Mouse (Mus musculus): ENCODE measurements around the gene Fastkd2. TPM values are rescaled to one million over a fixed set of nuclear protein-coding genes. Genes with fewer than 3 reads are reported as not detected.

The Fastkd2 gene
- polyA plus RNA-seq, 1 experiment = 5.3 TPM

DNA sequence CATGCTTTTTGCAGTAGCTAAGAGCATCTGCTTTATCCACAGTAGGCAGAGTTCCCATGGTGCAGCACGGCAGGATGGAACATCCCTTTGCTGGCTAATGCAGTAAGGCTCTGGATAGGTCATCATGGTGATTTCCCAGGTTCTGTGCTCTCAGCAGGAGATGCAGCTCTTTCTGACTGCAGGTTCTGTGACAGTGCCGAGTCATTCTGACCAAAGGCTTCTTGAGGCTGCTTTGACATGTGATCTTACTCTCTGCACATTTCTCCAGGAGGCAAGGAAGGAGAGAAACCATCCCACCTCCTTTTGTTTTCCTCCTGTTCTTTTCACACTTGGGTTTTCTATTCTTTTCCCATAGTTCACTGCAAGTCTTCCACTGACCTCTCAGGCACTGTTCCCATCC, 25.6 kb downstream of the Fastkd2 start:
- DNase-seq = no peak
- TF ChIP-seq POLR2A (IDR thresholded peaks at IDR 0.05; ENCODE audit: control insufficient read depth, extremely low read depth, insufficient read depth, low read length, poor library complexity) = no peak
- TF ChIP-seq CTCF (IDR thresholded peaks at IDR 0.05; ENCODE audit: borderline replicate concordance, control insufficient read depth, extremely low read depth, insufficient read depth, low read length, poor library complexity) = no peak
- no peak overlapping the region for H3K4me3 ChIP-seq (ENCODE audit: control insufficient read depth, insufficient read depth, low read length)
- no peaks in the 10 kb centered on the region; the same call in 1 of the 2 replicates for H3K36me3 ChIP-seq (ENCODE audit: control insufficient read depth, insufficient read depth, low read length)
- no peaks in the 10 kb centered on the region for H3K4me1 ChIP-seq (replicated peaks; ENCODE audit: control insufficient read depth, insufficient read depth, low read length)
- H3K27me3 ChIP-seq (ENCODE audit: control insufficient read depth, insufficient read depth, low read length) = no peaks in the 10 kb centered on the region
- no peak overlapping the region for H3K27ac ChIP-seq (ENCODE audit: control insufficient read depth, insufficient read depth, low read length)
- WGBS = 69% methylated on average over 2 of the region's 2 CpGs

DNA sequence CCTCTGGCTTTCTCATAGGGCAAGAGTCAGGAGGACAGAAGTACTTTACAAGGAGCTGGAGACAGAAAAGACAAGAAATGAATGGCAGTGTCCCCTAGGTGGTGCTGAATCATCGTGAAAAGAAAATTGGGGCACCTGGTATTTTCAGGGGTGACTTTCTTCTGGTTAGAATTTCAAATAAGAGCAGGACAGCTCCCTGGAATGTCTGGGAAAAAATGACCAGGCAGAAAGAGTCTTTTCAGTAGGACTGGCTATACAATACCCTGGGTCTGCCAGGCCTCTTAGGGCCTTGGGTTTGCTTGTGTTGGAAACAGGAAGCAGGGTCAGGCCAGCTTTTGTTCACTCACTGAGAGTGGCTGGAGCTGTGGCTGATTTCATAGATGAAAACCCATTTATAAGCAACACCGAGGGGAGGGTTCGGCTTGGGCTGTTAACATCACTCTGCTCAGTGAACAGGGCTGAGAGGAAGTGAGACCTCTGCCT, 32.8 kb downstream of the Fastkd2 start:
- TF ChIP-seq CTCF (IDR thresholded peaks at IDR 0.05; ENCODE audit: borderline replicate concordance, control insufficient read depth, extremely low read depth, insufficient read depth, low read length, poor library complexity) (no peak), POLR2A (IDR thresholded peaks at IDR 0.05; ENCODE audit: control insufficient read depth, extremely low read depth, insufficient read depth, low read length, poor library complexity) (no peak)
- no peaks in the 10 kb centered on the region for H3K27me3 ChIP-seq (ENCODE audit: control insufficient read depth, insufficient read depth, low read length)
- peak; percentile 10 for DNase-seq
- 12% methylated on average over 3 of the region's 3 CpGs for WGBS
- H3K27ac ChIP-seq (ENCODE audit: control insufficient read depth, insufficient read depth, low read length) = no peak overlapping the region
- H3K4me1 ChIP-seq (replicated peaks; ENCODE audit: control insufficient read depth, insufficient read depth, low read length) = no peaks in the 10 kb centered on the region
- no peaks in the 10 kb centered on the region for H3K36me3 ChIP-seq (ENCODE audit: control insufficient read depth, insufficient read depth, low read length)
- H3K4me3 ChIP-seq (ENCODE audit: control insufficient read depth, insufficient read depth, low read length) = no peak overlapping the region

DNA sequence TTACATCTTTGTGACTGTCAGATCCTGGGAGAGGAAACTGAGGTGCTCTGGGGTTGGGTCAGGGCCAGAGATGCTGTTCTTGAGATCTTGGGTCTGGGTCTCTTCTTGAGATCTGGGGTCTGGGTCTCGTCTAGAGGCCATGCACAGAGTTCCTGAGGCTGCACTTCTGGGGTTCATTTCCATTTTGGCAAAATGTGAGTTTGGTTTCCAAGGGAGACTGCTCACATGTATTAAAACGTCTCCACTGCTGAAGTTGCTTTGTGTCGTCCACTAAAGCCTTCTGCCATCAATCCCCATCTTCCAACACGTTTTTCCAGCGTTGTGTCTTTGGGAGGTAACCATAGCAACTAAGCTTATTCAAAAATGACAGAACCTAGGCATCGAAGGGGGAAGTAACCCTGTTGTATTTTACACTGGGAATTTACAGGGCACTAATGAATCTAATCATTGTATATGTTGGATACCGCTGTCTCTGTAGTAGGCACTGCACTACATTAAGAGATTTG, 33.5 kb downstream of the Fastkd2 start:
- Histone ChIP-seq H3K27ac (ENCODE audit: control insufficient read depth, insufficient read depth, low read length) (no peak overlapping the region), H3K36me3 (ENCODE audit: control insufficient read depth, insufficient read depth, low read length) (no peaks in the 10 kb centered on the region), H3K4me3 (ENCODE audit: control insufficient read depth, insufficient read depth, low read length) (no peak overlapping the region), H3K4me1 (replicated peaks; ENCODE audit: control insufficient read depth, insufficient read depth, low read length) (no peaks in the 10 kb centered on the region), H3K27me3 (ENCODE audit: control insufficient read depth, insufficient read depth, low read length) (no peaks in the 10 kb centered on the region)
- no peak for DNase-seq
- 66% methylated on average over 7 of the region's 7 CpGs for WGBS
- TF ChIP-seq POLR2A (IDR thresholded peaks at IDR 0.05; ENCODE audit: control insufficient read depth, extremely low read depth, insufficient read depth, low read length, poor library complexity) = no peak
- no peak for TF ChIP-seq CTCF (IDR thresholded peaks at IDR 0.05; ENCODE audit: borderline replicate concordance, control insufficient read depth, extremely low read depth, insufficient read depth, low read length, poor library complexity)

DNA sequence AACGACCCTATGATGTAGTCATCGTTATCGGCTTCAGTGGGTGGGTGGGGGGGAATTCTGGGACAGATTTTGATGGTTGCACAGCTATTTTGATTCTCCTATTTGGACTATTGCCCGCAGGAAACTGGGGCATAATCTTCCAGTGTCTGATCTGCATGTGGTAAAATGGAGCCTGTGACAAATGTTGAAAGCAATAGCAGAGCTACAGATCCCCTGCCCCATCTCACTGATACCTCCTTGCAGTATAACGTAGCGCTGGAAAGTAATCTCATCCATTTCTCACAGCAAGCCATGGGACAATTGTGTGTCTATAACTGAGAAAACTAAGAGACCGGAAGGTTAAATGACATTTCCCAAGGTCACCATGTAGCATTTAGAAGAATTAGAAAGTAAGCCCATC, 34.0 kb downstream of the Fastkd2 start:
- H3K27me3 ChIP-seq (ENCODE audit: control insufficient read depth, insufficient read depth, low read length) = no peaks in the 10 kb centered on the region
- H3K27ac ChIP-seq (ENCODE audit: control insufficient read depth, insufficient read depth, low read length) = no peak overlapping the region
- no peak overlapping the region for H3K4me3 ChIP-seq (ENCODE audit: control insufficient read depth, insufficient read depth, low read length)
- WGBS = 96% methylated on average over 7 of the region's 7 CpGs
- no peak for DNase-seq
- no peaks in the 10 kb centered on the region for H3K4me1 ChIP-seq (replicated peaks; ENCODE audit: control insufficient read depth, insufficient read depth, low read length)
- TF ChIP-seq POLR2A (IDR thresholded peaks at IDR 0.05; ENCODE audit: control insufficient read depth, extremely low read depth, insufficient read depth, low read length, poor library complexity) = no peak
- no peak for TF ChIP-seq CTCF (IDR thresholded peaks at IDR 0.05; ENCODE audit: borderline replicate concordance, control insufficient read depth, extremely low read depth, insufficient read depth, low read length, poor library complexity)
- H3K36me3 ChIP-seq (ENCODE audit: control insufficient read depth, insufficient read depth, low read length) = no peaks in the 10 kb centered on the region

DNA sequence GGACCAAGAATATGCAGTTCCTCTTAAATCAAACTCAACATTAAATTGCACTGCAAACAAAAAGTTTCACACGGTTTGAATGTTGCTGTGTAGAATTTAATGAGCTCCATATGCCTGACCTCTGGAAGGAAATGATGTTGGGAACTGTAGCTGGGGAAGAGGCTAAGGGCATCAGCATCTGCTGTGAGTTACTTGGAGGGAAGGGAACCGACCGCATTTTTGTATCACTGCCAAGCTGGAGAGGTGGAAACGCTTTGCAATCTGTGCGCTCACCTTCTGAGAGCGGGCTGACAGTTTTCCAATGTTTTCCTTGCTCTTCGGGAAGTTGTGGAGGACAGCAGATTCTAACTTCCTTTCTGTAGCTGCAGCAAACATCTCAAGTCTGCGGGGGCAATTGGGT, 37.7 kb downstream of the Fastkd2 start:
- WGBS = 88% methylated on average over 8 of the region's 8 CpGs

DNA sequence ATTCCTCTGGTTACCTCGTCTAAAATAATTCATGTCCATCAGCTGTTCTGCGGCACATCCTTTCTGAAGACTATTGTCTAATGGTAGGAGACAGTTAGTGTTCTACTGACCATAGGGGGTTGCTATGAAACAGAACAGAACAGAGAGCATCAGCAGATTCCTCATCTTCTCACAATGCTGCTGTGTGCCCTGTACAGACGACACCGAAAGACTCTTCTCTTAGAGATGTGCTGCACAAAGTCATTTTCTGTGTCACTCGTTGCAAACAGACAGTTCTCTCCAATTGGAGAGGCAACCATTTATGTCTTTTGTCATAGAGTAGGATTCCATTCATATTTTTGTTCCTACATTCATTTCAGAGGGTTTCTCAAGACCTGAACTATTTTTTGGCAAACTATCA, 38.8 kb downstream of the Fastkd2 start, which contains the start of gene 4933402D24Rik:
TSS of gene 4933402D24Rik (minus strand) at position 101 of the 400 bp plus-strand sequence.
- Histone ChIP-seq H3K4me3 (ENCODE audit: control insufficient read depth, insufficient read depth, low read length) (no peak within 1 kb of the TSS), H3K27me3 (ENCODE audit: control insufficient read depth, insufficient read depth, low read length) (no peaks in the 10 kb centered on the region), H3K27ac (ENCODE audit: control insufficient read depth, insufficient read depth, low read length) (no peak within 1 kb of the TSS), H3K36me3 (ENCODE audit: control insufficient read depth, insufficient read depth, low read length) (no peaks in the 10 kb centered on the region), H3K4me1 (replicated peaks; ENCODE audit: control insufficient read depth, insufficient read depth, low read length) (no peaks in the 10 kb centered on the region)
- no peak for DNase-seq
- TF ChIP-seq POLR2A (IDR thresholded peaks at IDR 0.05; ENCODE audit: control insufficient read depth, extremely low read depth, insufficient read depth, low read length, poor library complexity) (no peak), CTCF (IDR thresholded peaks at IDR 0.05; ENCODE audit: borderline replicate concordance, control insufficient read depth, extremely low read depth, insufficient read depth, low read length, poor library complexity) (no peak)
- 87% methylated on average over 5 of the region's 5 CpGs for WGBS

More for the DNA sequence above, 37.7 kb downstream of the Fastkd2 start:
- no peak overlapping the region for H3K27ac ChIP-seq (ENCODE audit: control insufficient read depth, insufficient read depth, low read length)
- H3K4me3 ChIP-seq (ENCODE audit: control insufficient read depth, insufficient read depth, low read length) = no peak overlapping the region
- no peaks in the 10 kb centered on the region for H3K27me3 ChIP-seq (ENCODE audit: control insufficient read depth, insufficient read depth, low read length)
- DNase-seq = no peak
- H3K4me1 ChIP-seq (replicated peaks; ENCODE audit: control insufficient read depth, insufficient read depth, low read length) = no peaks in the 10 kb centered on the region
- no peaks in the 10 kb centered on the region for H3K36me3 ChIP-seq (ENCODE audit: control insufficient read depth, insufficient read depth, low read length)
- TF ChIP-seq POLR2A (IDR thresholded peaks at IDR 0.05; ENCODE audit: control insufficient read depth, extremely low read depth, insufficient read depth, low read length, poor library complexity) = no peak
- TF ChIP-seq CTCF (IDR thresholded peaks at IDR 0.05; ENCODE audit: borderline replicate concordance, control insufficient read depth, extremely low read depth, insufficient read depth, low read length, poor library complexity) = no peak

DNA sequence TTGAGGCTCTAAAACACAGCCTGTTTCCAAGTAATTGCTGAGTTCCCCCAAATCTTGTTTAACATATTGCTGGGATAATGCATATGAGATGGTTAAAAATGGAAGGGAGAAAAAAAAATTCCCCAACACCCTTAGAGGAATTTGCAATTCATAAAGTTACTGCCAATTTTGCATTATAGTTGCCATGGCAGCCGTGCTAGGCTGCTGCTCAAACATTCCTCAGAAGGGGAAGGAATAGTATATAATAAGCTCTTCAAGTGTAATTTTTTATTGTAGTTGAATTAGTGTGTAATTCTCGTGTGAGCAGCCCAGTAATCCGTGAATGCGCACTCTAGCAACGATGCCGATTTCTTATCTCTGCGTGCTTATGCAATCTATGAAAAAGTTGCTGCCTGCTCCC, 39.9 kb downstream of the Fastkd2 start:
- H3K4me3 ChIP-seq (ENCODE audit: control insufficient read depth, insufficient read depth, low read length) = no peak overlapping the region
- no peak overlapping the region for H3K27ac ChIP-seq (ENCODE audit: control insufficient read depth, insufficient read depth, low read length)
- TF ChIP-seq POLR2A (IDR thresholded peaks at IDR 0.05; ENCODE audit: control insufficient read depth, extremely low read depth, insufficient read depth, low read length, poor library complexity) = no peak
- TF ChIP-seq CTCF (IDR thresholded peaks at IDR 0.05; ENCODE audit: borderline replicate concordance, control insufficient read depth, extremely low read depth, insufficient read depth, low read length, poor library complexity) = no peak
- no peak for DNase-seq
- WGBS = 92% methylated on average over 7 of the region's 7 CpGs
- no peaks in the 10 kb centered on the region for H3K36me3 ChIP-seq (ENCODE audit: control insufficient read depth, insufficient read depth, low read length)
- H3K4me1 ChIP-seq (replicated peaks; ENCODE audit: control insufficient read depth, insufficient read depth, low read length) = no peaks in the 10 kb centered on the region
- no peaks in the 10 kb centered on the region for H3K27me3 ChIP-seq (ENCODE audit: control insufficient read depth, insufficient read depth, low read length)
